ENCODE assay signal across 8 mouse cellular contexts in genomic region chr17:12205015-12205693, GRCm38 (mm10).
DNase-seq lines count a peak whose midpoint lies in the region; ATAC-seq and TF ChIP-seq lines count a peak whose summit lies in the region.
"Had no signal": no experiment of that assay in that cellular context is flagged by ENCODE, and none has a peak within 500 bp of the region (broad histone marks: within the 10 kb centered on the region; RNA-seq: fewer than 3 reads in every experiment).

No protein-coding gene starts in this region.

- no peaks in the 10 kb centered on the region for H3K36me3 ChIP-seq in midbrain, embryonic 11.5 days (ENCODE audit: control insufficient read depth, insufficient read depth, low read length)
- no peaks in the 10 kb centered on the region for H3K36me3 ChIP-seq in midbrain, embryonic 15.5 days (replicated peaks)
- H3K36me3 ChIP-seq in embryonic facial prominence, embryonic 11.5 days (replicated peaks; ENCODE audit: control insufficient read depth, insufficient read depth, low read depth, low read length): no peaks in the 10 kb centered on the region; the same call in 1 of the 2 replicates
- no peaks in the 10 kb centered on the region for H3K36me3 ChIP-seq in intestine, postnatal 0 days (ENCODE audit: control insufficient read depth, insufficient read depth)
- no peaks in the 10 kb centered on the region for H3K36me3 ChIP-seq in stomach, embryonic 16.5 days (ENCODE audit: control insufficient read depth, insufficient read depth, low read length)

- H3K4me2 ChIP-seq in midbrain, embryonic 11.5 days: no peak overlapping the region
- H3K4me2 ChIP-seq in midbrain, embryonic 15.5 days: no peak overlapping the region
- no peak overlapping the region; the same call in 1 of the 2 replicates for H3K4me2 ChIP-seq in embryonic facial prominence, embryonic 11.5 days (ENCODE audit: low read depth, low read length)
- 0 out of 2 replicates have a peak overlapping the region, but pooled peaks have one; percentile 7 for H3K4me2 ChIP-seq in intestine, postnatal 0 days (replicated peaks; ENCODE audit: low read depth)
- H3K4me2 ChIP-seq in stomach, embryonic 16.5 days (ENCODE audit: low read depth, low read length): no peak overlapping the region

- no peak for TF ChIP-seq CTCF in intestine, postnatal 0 days (IDR thresholded peaks at IDR 0.05; ENCODE audit: low read depth)

- no peak overlapping the region for H3K27ac ChIP-seq in midbrain, embryonic 11.5 days (ENCODE audit: low read depth, low read length)
- no peak overlapping the region for H3K27ac ChIP-seq in midbrain, embryonic 15.5 days
- H3K27ac ChIP-seq in embryonic facial prominence, embryonic 11.5 days (replicated peaks; ENCODE audit: low read depth, low read length): peak overlapping the region; percentile 38; the same call in 1 of the 2 replicates
- H3K27ac ChIP-seq in intestine, postnatal 0 days (ENCODE audit: low read depth, low read length): peak overlapping the region; percentile 21; the same call in 1 of the 2 replicates
- H3K27ac ChIP-seq in stomach, embryonic 16.5 days (ENCODE audit: low read length): peak overlapping the region; percentile 87
- H3K27ac ChIP-seq: macrophage had no signal

- no peaks in the 10 kb centered on the region for H3K27me3 ChIP-seq in midbrain, embryonic 11.5 days (ENCODE audit: control insufficient read depth, insufficient read depth, low read length)
- H3K27me3 ChIP-seq in midbrain, embryonic 15.5 days (replicated peaks): no peaks in the 10 kb centered on the region
- H3K27me3 ChIP-seq in embryonic facial prominence, embryonic 11.5 days (ENCODE audit: control insufficient read depth, insufficient read depth, low read length): no peaks in the 10 kb centered on the region
- H3K27me3 ChIP-seq in intestine, postnatal 0 days (replicated peaks; ENCODE audit: control insufficient read depth, insufficient read depth, low read length): no peaks in the 10 kb centered on the region
- no peaks in the 10 kb centered on the region for H3K27me3 ChIP-seq in stomach, embryonic 16.5 days (ENCODE audit: control insufficient read depth, insufficient read depth, low read length)

- ATAC-seq in midbrain, embryonic 11.5 days (ENCODE audit: low FRiP score): 0 out of 2 replicates have a peak, but pooled peaks have one; percentile 35
- ATAC-seq in midbrain, embryonic 15.5 days (replicated peaks): no peak
- peak; percentile 11; the same call in 1 of the 2 replicates for ATAC-seq in embryonic facial prominence, embryonic 11.5 days (replicated peaks; ENCODE audit: insufficient number of reproducible peaks, low FRiP score, low TSS enrichment, low read depth)
- peak; percentile 66 for ATAC-seq in intestine, postnatal 0 days
- peak; percentile 63 for ATAC-seq in stomach, embryonic 16.5 days (ENCODE audit: insufficient read depth, low FRiP score)

- no peak overlapping the region for H3K9ac ChIP-seq in midbrain, embryonic 11.5 days (ENCODE audit: low read length)
- H3K9ac ChIP-seq in midbrain, embryonic 15.5 days: no peak overlapping the region
- H3K9ac ChIP-seq in embryonic facial prominence, embryonic 11.5 days (replicated peaks; ENCODE audit: low read length): no peak overlapping the region
- no peak overlapping the region for H3K9ac ChIP-seq in intestine, postnatal 0 days (ENCODE audit: low read depth, low read length)
- H3K9ac ChIP-seq in stomach, embryonic 16.5 days (ENCODE audit: low read length): 0 out of 2 replicates have a peak overlapping the region, but pooled peaks have one; percentile 8

- DNase-seq in midbrain, embryonic 11.5 days (ENCODE audit: low spot score, missing footprints): no peak
- DNase-seq in embryonic facial prominence, embryonic 11.5 days (ENCODE audit: low spot score): no peak
- DNase-seq in layer of hippocampus, postnatal 36 days: no peak
- DNase-seq in right cerebral cortex, postnatal 25 days: no peak

- WGBS in midbrain, embryonic 11.5 days: 86% methylated on average over 10 of the region's 10 CpGs
- 78% methylated on average over 10 of the region's 10 CpGs for WGBS in midbrain, embryonic 15.5 days
- 61% methylated on average over 10 of the region's 10 CpGs for WGBS in embryonic facial prominence, embryonic 11.5 days
- WGBS in intestine, postnatal 0 days: 14% methylated on average over 10 of the region's 10 CpGs
- 29% methylated on average over 10 of the region's 10 CpGs for WGBS in stomach, embryonic 16.5 days

- H3K9me3 ChIP-seq in midbrain, embryonic 11.5 days (ENCODE audit: control insufficient read depth, low read length): no peaks in the 10 kb centered on the region
- H3K9me3 ChIP-seq in midbrain, embryonic 15.5 days: no peaks in the 10 kb centered on the region
- no peaks in the 10 kb centered on the region for H3K9me3 ChIP-seq in embryonic facial prominence, embryonic 11.5 days (replicated peaks; ENCODE audit: control insufficient read depth, low read length)
- H3K9me3 ChIP-seq in intestine, postnatal 0 days (ENCODE audit: control insufficient read depth): no peaks in the 10 kb centered on the region
- no peaks in the 10 kb centered on the region for H3K9me3 ChIP-seq in stomach, embryonic 16.5 days (replicated peaks; ENCODE audit: control insufficient read depth, low read length)

- peaks cover 6% of the 10 kb centered on the region for H3K4me1 ChIP-seq in midbrain, embryonic 11.5 days (ENCODE audit: control insufficient read depth, insufficient read depth, low read length)
- H3K4me1 ChIP-seq in midbrain, embryonic 15.5 days: peaks cover 41% of the 10 kb centered on the region
- H3K4me1 ChIP-seq in embryonic facial prominence, embryonic 11.5 days (ENCODE audit: control insufficient read depth, insufficient read depth, low read length): no peaks in the 10 kb centered on the region; the same call in 1 of the 2 replicates
- H3K4me1 ChIP-seq in intestine, postnatal 0 days (replicated peaks; ENCODE audit: control insufficient read depth, insufficient read depth, low read length): peaks cover 19% of the 10 kb centered on the region
- H3K4me1 ChIP-seq in stomach, embryonic 16.5 days (ENCODE audit: control insufficient read depth, insufficient read depth, low read length): peaks cover 45% of the 10 kb centered on the region

- no peak overlapping the region for H3K4me3 ChIP-seq in midbrain, embryonic 11.5 days (ENCODE audit: low read depth, low read length)
- H3K4me3 ChIP-seq in midbrain, embryonic 15.5 days: no peak overlapping the region
- H3K4me3 ChIP-seq in embryonic facial prominence, embryonic 11.5 days (ENCODE audit: low read depth, low read length): no peak overlapping the region
- H3K4me3 ChIP-seq in intestine, postnatal 0 days (ENCODE audit: low read depth, low read length): no peak overlapping the region
- H3K4me3 ChIP-seq in stomach, embryonic 16.5 days (replicated peaks; ENCODE audit: low read length): no peak overlapping the region

Comparison
In these comparisons a context has a peak if more than half of its experiments do, and no peak if none do; other contexts are left out.
1. H3K27ac ChIP-seq: peak in embryonic facial prominence, embryonic 11.5 days (single experiment), intestine, postnatal 0 days (single experiment) and stomach, embryonic 16.5 days (single experiment); none in midbrain, embryonic 11.5 days (single experiment) and midbrain, embryonic 15.5 days (single experiment).